ENCODE assay signal across 1 mouse cellular context in the genomic region with DNA sequence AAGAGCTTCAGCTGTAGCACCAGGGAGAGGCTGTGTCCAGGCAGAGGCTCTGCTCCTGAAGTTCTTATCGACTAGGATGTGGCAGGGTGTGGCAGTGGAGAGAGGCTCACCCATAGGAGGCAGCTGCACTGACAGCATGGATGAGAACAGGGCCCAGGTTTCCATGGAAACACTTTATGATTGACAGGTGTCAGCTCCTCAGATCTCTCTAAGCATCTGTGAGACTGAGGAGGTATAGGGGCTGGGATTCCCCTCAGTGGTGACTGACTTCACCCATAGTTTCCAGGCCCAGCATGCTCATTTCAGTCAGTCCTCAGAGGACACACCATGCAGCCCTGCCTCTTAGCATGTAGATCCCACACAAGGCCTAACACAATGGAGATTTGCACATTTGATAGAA.
TF ChIP-seq lines count a peak whose summit lies in the region.

No protein-coding gene starts in this region.

TF ChIP-seq in CH12.LX, 34 proteins besides CTCF, POLR2A, EP300 and RAD21:
- no peak for TF ChIP-seq TBP (conservative IDR thresholded peaks at IDR 0.05; ENCODE audit: low read depth, low read length)
- TF ChIP-seq IRF4 (IDR thresholded peaks at IDR 0.05; ENCODE audit: low read depth, low read length), result no peak
- no peak for TF ChIP-seq GABPA (IDR thresholded peaks at IDR 0.05; ENCODE audit: insufficient replicate concordance, low read depth, low read length)
- no peak for TF ChIP-seq E2F4 (IDR thresholded peaks at IDR 0.05; ENCODE audit: insufficient replicate concordance, low read depth, low read length)
- no peak for TF ChIP-seq MAFK (IDR thresholded peaks at IDR 0.05; ENCODE audit: insufficient replicate concordance, low read length)
- TF ChIP-seq NELFE (IDR thresholded peaks at IDR 0.05; ENCODE audit: low read depth, low read length), result no peak
- TF ChIP-seq JUN (IDR thresholded peaks at IDR 0.05; ENCODE audit: insufficient read depth, low read depth, low read length), result no peak
TF ChIP-seq in CH12.LX: peak in this region for 0.
